Mouse (Mus musculus): ENCODE results near the gene Ap3m1. TPM values are rescaled to one million over a fixed set of nuclear protein-coding genes. Genes with fewer than 3 reads are reported as not detected.
A peak's percentile ranks its signal among the peaks of the same experiment; 100 is the strongest.
"Not testable (repeated sequence)": the region's sequence is repeated elsewhere in the genome, so short reads cannot be mapped to it uniquely, and the experiment has no call there.

Gene Ap3m1
- total RNA-seq (2021), result 10 to 100 TPM; 75.5 to 79.0 TPM

GRCm38 (mm10) chr14:21052112-21052780, at the start of gene Ap3m1, which contains the start of gene Adk:
Ap3m1 (minus strand) TSS chr14:21052508.
Adk (plus strand) TSS chr14:21052574.
- DNase-seq, result peak; percentile 97

DNA sequence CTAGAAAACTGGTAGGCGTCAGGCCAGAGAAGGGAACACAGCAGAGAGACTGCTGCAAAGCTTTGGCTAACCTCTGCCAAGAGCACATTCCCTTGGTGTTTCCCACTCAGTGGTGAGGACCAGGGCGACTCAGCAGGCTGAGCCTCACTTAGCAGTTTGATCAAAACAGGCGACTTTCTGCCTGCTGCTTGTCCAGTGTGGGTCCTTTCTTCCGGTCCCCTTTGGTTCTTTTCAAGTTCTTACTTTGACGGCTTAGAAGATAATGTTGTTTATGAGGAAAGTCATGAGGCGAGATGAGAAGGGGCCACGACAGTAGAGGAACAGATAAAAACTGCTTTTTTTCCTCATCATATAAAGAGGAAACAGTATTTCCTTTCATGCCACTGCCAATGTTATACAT, 49.3 kb upstream of the Ap3m1 start:
- DNase-seq, result peak; percentile 51

DNA sequence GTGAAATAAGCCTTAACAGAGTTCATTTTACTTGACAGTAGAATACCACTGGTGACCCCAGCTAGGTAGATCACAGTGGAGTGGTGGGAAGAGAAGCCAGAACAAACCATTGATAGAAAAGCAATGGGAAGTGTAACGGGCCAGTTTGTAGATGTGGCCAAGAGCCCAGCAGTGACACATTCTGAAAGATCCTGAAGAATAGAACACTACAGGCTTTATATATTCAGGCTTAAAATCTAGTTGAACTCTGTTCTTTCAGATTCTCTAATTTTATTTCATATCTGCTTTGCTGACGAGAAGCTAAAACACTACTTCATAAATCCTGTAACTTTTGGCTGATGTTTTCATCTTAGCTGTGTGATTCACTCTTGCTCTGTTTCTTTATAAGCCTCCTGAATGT, 48.6 kb upstream of the Ap3m1 start:
- no peak for DNase-seq

- DNase-seq, result no peak
Measured at GRCm38 (mm10) chr14:21099371-21099770, 47.1 kb upstream of the Ap3m1 start.

- DNase-seq, result no peak
Measured at GRCm38 (mm10) chr14:21096689-21097088, 44.4 kb upstream of the Ap3m1 start.

GRCm38 (mm10) chr14:21096279-21096678, 44.0 kb upstream of the Ap3m1 start:
- no peak for DNase-seq

DNA sequence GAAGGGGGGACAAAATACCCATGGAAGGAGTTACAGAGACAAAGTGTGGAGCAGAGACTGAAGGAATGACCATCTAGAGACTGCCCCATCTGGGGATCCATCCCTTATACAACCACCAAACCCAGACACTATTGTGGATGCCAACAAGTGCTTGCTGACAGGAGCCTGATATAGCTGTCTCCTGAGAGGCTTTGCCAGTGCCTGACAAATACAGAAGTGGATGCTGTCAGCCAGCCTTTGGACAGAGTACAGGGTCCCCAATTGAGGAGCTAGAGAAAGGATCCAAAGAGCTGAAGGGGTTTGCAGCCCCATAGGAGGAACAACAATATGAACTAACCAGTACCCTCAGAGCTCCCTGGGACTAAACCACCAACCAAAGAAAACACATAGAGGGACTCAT, 41.9 kb upstream of the Ap3m1 start:
- not testable (repeated sequence) for DNase-seq

GRCm38 (mm10) chr14:21090930-21091486, 38.7 kb upstream of the Ap3m1 start:
- DNase-seq, result no peak

DNA sequence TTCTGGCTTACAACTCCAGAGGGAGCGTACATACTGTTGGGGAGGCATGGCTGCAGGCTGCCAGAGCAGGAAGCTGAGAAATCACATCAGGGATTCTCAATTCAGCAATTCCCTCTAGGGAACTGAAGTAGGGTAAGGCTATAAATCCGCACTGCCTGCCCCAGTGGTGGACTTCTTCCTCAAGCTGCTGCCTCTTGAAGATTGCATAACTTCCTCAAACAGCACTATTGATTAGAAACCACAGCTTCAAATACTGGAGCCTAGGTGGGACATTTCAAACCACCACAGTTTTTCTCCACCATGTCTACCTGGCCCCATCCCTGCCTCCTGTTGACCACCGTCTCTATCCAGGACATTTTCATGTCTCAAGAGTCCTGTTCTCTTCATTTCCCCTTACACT, 38.1 kb upstream of the Ap3m1 start:
- DNase-seq, result no peak

- no peak for DNase-seq
Measured at GRCm38 (mm10) chr14:21088731-21089130, 36.4 kb upstream of the Ap3m1 start.

- DNase-seq, result no peak
Measured at GRCm38 (mm10) chr14:21087390-21088060, 35.2 kb upstream of the Ap3m1 start.

- DNase-seq, result no peak
Measured at GRCm38 (mm10) chr14:21086827-21087351, 34.6 kb upstream of the Ap3m1 start.

DNA sequence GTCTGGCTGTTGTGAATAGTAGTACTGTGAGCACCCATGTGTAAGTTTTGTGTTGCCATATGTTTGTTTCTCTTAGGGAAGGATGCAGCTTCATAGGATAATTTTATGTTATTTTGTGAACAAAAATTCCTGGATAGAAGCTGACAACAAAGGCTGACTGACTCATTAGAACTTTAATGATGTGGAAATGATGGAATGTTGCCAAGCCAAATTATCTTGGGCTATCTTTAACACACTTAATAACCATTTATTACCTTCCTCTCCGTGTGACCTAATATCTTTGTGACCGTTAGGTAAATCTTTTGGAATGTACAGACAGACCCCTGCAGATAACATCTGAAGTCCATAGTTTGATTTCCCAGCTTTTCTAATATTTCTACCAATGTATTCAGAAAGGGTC, 33.8 kb upstream of the Ap3m1 start:
- DNase-seq, result no peak

- DNase-seq, result peak; percentile 33
Measured at GRCm38 (mm10) chr14:21085666-21086065, 33.4 kb upstream of the Ap3m1 start.

- DNase-seq, result no peak
Measured at GRCm38 (mm10) chr14:21082823-21083222, 30.5 kb upstream of the Ap3m1 start.

DNA sequence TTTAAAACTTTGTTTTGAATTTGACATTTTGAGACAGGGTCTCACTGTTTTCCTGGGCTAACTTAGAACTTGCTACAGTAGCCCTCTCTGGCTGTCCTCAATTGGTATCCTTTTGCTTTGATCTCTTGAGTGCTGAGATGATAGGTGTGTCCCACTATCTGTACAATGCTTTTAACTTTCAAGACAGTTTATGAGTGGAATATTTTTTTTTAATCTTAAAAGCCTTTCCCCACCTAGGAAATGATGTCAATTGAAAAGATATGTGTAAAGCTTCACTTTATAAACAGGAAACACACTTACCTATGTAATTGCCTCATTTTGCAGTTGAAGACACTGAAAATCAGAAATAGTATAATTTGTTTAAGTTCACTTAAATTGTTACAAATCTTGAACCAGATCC, 26.2 kb upstream of the Ap3m1 start:
- no peak for DNase-seq

GRCm38 (mm10) chr14:21077939-21078338, 25.6 kb upstream of the Ap3m1 start:
- DNase-seq, result no peak

- DNase-seq, result no peak
Measured at GRCm38 (mm10) chr14:21076501-21077194, 24.3 kb upstream of the Ap3m1 start.

GRCm38 (mm10) chr14:21075751-21076500, 23.6 kb upstream of the Ap3m1 start:
- peak; percentile 94 for DNase-seq

DNA sequence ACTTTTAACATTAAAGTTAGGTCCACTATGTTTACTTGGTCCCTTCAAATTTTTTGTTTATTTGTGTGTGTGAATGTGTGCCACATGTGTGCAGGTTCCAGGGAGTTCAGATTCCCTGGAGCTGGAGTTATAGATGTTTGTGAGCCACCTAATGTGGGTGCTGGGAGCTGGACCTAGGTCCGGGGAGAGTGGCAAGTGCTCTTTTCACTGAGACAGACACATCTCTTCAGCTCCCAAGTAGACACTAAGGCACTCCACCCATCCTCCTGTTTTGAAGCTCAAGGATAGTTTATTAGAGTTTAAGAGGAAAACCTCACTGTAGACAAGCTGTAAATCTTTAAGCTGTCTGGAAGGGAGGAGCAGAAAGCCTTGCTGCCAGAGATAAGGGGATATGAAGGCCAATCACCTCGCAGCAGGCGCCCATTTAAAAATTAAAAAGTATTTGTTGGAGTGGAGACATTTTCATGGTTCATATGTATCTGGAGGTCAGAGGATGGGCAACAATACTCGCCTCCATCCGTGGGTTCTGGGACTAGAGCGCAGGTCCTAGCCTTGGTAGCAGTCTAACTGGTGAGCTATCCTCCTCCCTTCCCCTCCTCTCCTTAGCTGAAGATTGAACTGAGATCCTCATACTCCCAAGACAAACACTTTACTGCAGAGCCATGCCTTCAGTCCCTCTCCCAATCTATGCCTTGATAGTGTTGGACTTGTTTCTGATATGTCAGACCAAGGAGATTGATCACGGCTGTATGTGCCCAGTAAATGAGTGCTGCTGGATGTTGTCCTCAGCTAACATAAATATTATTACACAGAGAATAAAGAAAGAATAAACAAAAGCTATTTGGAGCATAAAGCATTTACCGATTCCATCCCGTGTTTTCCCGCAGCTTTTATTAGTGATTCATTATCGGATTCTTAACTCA, 22.4 kb upstream of the Ap3m1 start:
- no peak for DNase-seq

- DNase-seq, result no peak
Measured at GRCm38 (mm10) chr14:21073981-21074380, 21.7 kb upstream of the Ap3m1 start.

Data from heart, postnatal 4 days (tissue).